Mouse (Mus musculus): ENCODE data around the gene Smox. TPM values are rescaled to one million over a fixed set of nuclear protein-coding genes. Genes with fewer than 3 reads are reported as not detected.
"Not testable (repeated sequence)": the region's sequence is repeated elsewhere in the genome, so short reads cannot be mapped to it uniquely, and the experiment has no call there.

The Smox gene
- polyA plus RNA-seq, 2 experiments: 70.4 to 75.0 TPM

- Histone ChIP-seq H3K4me2 (ENCODE audit: low read depth) (no peak overlapping the region), H3K9ac (replicated peaks) (no peak overlapping the region), H3K4me3 (ENCODE audit: insufficient read depth in 1 of 2, low read depth in 2 of 2, low read length in 2 of 2) (no peak overlapping the region), H3K36me3 (replicated peaks; ENCODE audit: control insufficient read depth, insufficient read depth, low read depth) (no peaks in the 10 kb centered on the region), H3K4me1 (replicated peaks; ENCODE audit: control insufficient read depth in 2 of 2, insufficient read depth in 2 of 2, low read length in 1 of 2) (no peaks in the 10 kb centered on the region), H3K27me3 (ENCODE audit: control insufficient read depth, insufficient read depth, low read length) (peaks cover 3% of the 10 kb centered on the region; the same call in 1 of the 2 replicates), H3K9me3 (ENCODE audit: control insufficient read depth, low read length) (no peaks in the 10 kb centered on the region), H3K27ac (no peak overlapping the region)
- TF ChIP-seq CTCF (IDR thresholded peaks at IDR 0.05; ENCODE audit: low read depth) (no peak), EP300 (IDR thresholded peaks at IDR 0.05; ENCODE audit: low read depth) (no peak)
- 69% methylated on average over 6 of the region's 6 CpGs for WGBS (ENCODE audit: insufficient replicate concordance)
- ATAC-seq (ENCODE audit: insufficient read depth) (no peak), DNase-seq (ENCODE audit: low read depth in 3 of 3, low spot score in 3 of 3) (no peak)
Observed at GRCm38 (mm10) chr2:131473749-131474148, 17.5 kb upstream of the Smox start.

- not testable (repeated sequence) for ATAC-seq (ENCODE audit: insufficient read depth); H3K9ac ChIP-seq (replicated peaks); H3K4me1 ChIP-seq (replicated peaks; ENCODE audit: control insufficient read depth in 2 of 2, insufficient read depth in 2 of 2, low read length in 1 of 2); H3K4me2 ChIP-seq (ENCODE audit: low read depth); H3K36me3 ChIP-seq (replicated peaks; ENCODE audit: control insufficient read depth, insufficient read depth, low read depth); H3K9me3 ChIP-seq (ENCODE audit: control insufficient read depth, low read length); DNase-seq (ENCODE audit: low read depth in 3 of 3, low spot score in 3 of 3); H3K27me3 ChIP-seq (ENCODE audit: control insufficient read depth, insufficient read depth, low read length); H3K4me3 ChIP-seq (ENCODE audit: insufficient read depth in 1 of 2, low read depth in 2 of 2, low read length in 2 of 2); H3K27ac ChIP-seq
- WGBS (ENCODE audit: insufficient replicate concordance): 67% methylated on average over 5 of the region's 5 CpGs
Observed at GRCm38 (mm10) chr2:131477105-131477504, 14.2 kb upstream of the Smox start.

DNA sequence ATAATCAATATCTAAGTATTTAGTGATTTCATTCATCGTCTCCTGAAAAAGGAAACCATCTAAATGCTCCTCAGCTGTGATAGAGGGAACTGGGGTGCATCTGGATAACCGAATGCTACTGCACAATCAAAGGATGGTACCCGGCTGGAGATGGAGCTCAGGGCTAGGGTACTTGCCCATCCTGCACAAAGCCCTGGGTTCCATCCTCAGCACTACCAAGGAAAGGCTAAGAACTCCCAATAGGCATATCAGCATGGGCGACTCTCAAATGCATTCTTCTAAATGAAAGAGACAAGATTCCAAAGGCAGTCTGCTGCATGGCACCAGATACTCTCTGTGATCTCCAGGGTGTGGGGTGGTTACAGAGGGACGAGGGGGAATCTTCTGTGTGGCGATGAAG is 13.4 kb upstream of the Smox start:
- TF ChIP-seq CTCF (IDR thresholded peaks at IDR 0.05; ENCODE audit: low read depth) (no peak), EP300 (IDR thresholded peaks at IDR 0.05; ENCODE audit: low read depth) (no peak)

DNA sequence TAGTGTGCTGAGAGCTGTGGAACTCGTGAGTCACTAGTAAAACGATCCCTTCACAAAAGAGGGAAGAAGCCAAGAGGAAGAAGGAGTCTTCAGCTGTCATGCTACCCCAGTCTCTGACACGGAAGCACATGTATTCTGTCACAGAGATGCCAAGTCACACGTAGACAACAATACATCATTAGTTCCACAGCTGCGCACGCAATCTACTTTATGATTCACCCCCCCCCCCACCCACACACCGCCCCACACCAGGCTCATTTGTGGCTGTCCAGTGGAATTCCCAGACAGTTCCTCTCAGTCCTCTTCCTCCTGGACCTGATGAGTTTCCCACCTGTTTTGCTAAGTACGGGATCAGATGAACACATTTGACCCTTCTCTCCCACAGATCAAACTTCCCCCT is 12.9 kb upstream of the Smox start:
- Histone ChIP-seq H3K4me2 (ENCODE audit: low read depth) (no peak overlapping the region), H3K9ac (replicated peaks) (no peak overlapping the region), H3K27ac (no peak overlapping the region), H3K9me3 (ENCODE audit: control insufficient read depth, low read length) (no peaks in the 10 kb centered on the region), H3K36me3 (replicated peaks; ENCODE audit: control insufficient read depth, insufficient read depth, low read depth) (no peaks in the 10 kb centered on the region), H3K4me3 (ENCODE audit: insufficient read depth in 1 of 2, low read depth in 2 of 2, low read length in 2 of 2) (no peak overlapping the region), H3K4me1 (replicated peaks; ENCODE audit: control insufficient read depth in 2 of 2, insufficient read depth in 2 of 2, low read length in 1 of 2) (no peaks in the 10 kb centered on the region), H3K27me3 (ENCODE audit: control insufficient read depth, insufficient read depth, low read length) (peaks cover 3% of the 10 kb centered on the region; the same call in 1 of the 2 replicates)
- ATAC-seq (ENCODE audit: insufficient read depth): no peak
- no peak for DNase-seq (ENCODE audit: low read depth in 3 of 3, low spot score in 3 of 3)
- TF ChIP-seq EP300 (IDR thresholded peaks at IDR 0.05; ENCODE audit: low read depth) (no peak), CTCF (IDR thresholded peaks at IDR 0.05; ENCODE audit: low read depth) (no peak)
- 60% methylated on average over 8 of the region's 8 CpGs for WGBS (ENCODE audit: insufficient replicate concordance)

More for the DNA sequence above, 13.4 kb upstream of the Smox start:
- ATAC-seq (ENCODE audit: insufficient read depth): no peak
- H3K27ac ChIP-seq: no peak overlapping the region
- H3K36me3 ChIP-seq (replicated peaks; ENCODE audit: control insufficient read depth, insufficient read depth, low read depth): no peaks in the 10 kb centered on the region
- no peak overlapping the region for H3K4me3 ChIP-seq (ENCODE audit: insufficient read depth in 1 of 2, low read depth in 2 of 2, low read length in 2 of 2)
- H3K4me1 ChIP-seq (replicated peaks; ENCODE audit: control insufficient read depth in 2 of 2, insufficient read depth in 2 of 2, low read length in 1 of 2): no peaks in the 10 kb centered on the region
- DNase-seq (ENCODE audit: low read depth in 3 of 3, low spot score in 3 of 3): no peak
- H3K9ac ChIP-seq (replicated peaks): no peak overlapping the region
- no peaks in the 10 kb centered on the region for H3K9me3 ChIP-seq (ENCODE audit: control insufficient read depth, low read length)
- 65% methylated on average over 6 of the region's 6 CpGs for WGBS (ENCODE audit: insufficient replicate concordance)
- H3K4me2 ChIP-seq (ENCODE audit: low read depth): no peak overlapping the region
- peaks cover 3% of the 10 kb centered on the region; the same call in 1 of the 2 replicates for H3K27me3 ChIP-seq (ENCODE audit: control insufficient read depth, insufficient read depth, low read length)

DNA sequence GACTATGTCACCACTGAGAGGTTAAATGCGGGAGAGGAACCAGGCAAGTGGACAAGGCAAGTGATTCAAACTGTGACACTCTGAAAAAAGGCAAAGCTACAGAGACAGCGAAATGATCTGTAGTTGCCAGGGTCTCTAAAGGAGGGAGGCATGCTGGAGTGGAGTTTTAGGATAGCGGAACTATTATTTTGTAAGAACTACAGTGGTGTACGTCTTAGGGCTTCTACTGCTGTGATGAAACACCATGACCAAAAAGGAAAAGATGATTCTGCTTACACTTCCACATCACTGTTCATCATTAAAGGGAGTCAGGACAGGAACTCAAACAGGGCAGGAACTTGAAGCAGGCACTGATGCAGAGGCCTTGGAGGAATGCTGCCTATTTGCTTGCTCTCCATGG is 12.4 kb upstream of the Smox start:
- WGBS (ENCODE audit: insufficient replicate concordance): 72% methylated on average over 4 of the region's 4 CpGs
- no peak for DNase-seq (ENCODE audit: low read depth in 3 of 3, low spot score in 3 of 3)
- H3K4me3 ChIP-seq (ENCODE audit: insufficient read depth in 1 of 2, low read depth in 2 of 2, low read length in 2 of 2): no peak overlapping the region
- no peak overlapping the region for H3K4me2 ChIP-seq (ENCODE audit: low read depth)
- H3K27me3 ChIP-seq (ENCODE audit: control insufficient read depth, insufficient read depth, low read length): peaks cover 3% of the 10 kb centered on the region; the same call in 1 of the 2 replicates
- H3K4me1 ChIP-seq (replicated peaks; ENCODE audit: control insufficient read depth in 2 of 2, insufficient read depth in 2 of 2, low read length in 1 of 2): no peaks in the 10 kb centered on the region
- no peak for TF ChIP-seq EP300 (IDR thresholded peaks at IDR 0.05; ENCODE audit: low read depth)
- no peak for TF ChIP-seq CTCF (IDR thresholded peaks at IDR 0.05; ENCODE audit: low read depth)
- H3K9me3 ChIP-seq (ENCODE audit: control insufficient read depth, low read length): no peaks in the 10 kb centered on the region
- no peak overlapping the region for H3K9ac ChIP-seq (replicated peaks)
- no peaks in the 10 kb centered on the region for H3K36me3 ChIP-seq (replicated peaks; ENCODE audit: control insufficient read depth, insufficient read depth, low read depth)
- no peak for ATAC-seq (ENCODE audit: insufficient read depth)
- H3K27ac ChIP-seq: no peak overlapping the region

All from liver, embryonic 14.5 days (tissue).